Mouse (Mus musculus) embryonic fibroblast, embryonic 13.5 days (primary cell): Measurements from ENCODE around the gene Kalrn.

ENCODE experiments used
- CTCF ChIP-seq: IDR thresholded peaks from 2 replicates; pipeline ENCODE4 v1.5.1; 2011; ENCODE audit warnings: mild to moderate bottlenecking, control low read depth, low read length, moderate library complexity, borderline replicate concordance; ENCODE audit not compliant: insufficient read depth
- POLR2A ChIP-seq: IDR thresholded peaks from 2 replicates; pipeline ENCODE4 v1.6.1; 2011; ENCODE audit warnings: low read depth, mild to moderate bottlenecking, control low read depth, low read length, moderate library complexity

DNA sequence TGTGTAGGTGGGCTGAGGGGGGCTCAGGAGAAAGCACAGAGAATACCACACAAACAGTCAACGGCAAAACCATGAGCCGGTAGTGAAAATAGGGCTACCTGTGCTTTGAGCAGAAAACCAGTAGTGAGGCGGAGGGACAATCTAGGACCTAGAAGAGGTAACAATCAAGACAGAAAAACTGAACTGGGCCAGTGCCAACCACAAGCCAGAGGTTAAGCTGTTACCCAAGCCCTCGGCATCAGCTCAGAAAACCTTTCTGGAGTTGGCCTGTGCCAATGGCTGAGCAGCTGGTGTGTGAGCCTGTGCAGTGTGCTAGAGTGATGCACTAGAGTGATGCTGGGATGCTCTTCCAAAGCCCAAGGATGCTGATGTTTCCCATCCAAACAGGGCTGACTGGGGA lies 248.2 kb downstream of the Kalrn start:
- TF ChIP-seq CTCF (no peak), POLR2A (no peak)
